Mouse (Mus musculus) spleen, adult 2 months (tissue): ENCODE data around the gene Mpp4. TPM values are rescaled to one million over a fixed set of nuclear protein-coding genes. Genes with fewer than 3 reads are reported as not detected.

Experiments
- DNase-seq, 2 experiments: peaks; one replicate each; pipeline versions ENCODE4 v3.0.0 to v3.0.0-alpha.2; 2012 to 2021; ENCODE audit warnings: low spot score in 2 of 2, low read depth in 1 of 2
- H3K27ac ChIP-seq: fragments of 200-500 bp; 2 replicates; pipeline ENCODE4 v1.5.1; 2012; ENCODE audit warnings: low read length, inconsistent platforms; ENCODE audit not compliant: insufficient read depth
- H3K27me3 ChIP-seq: fragments of 200-500 bp; 2 replicates; pipeline ENCODE4 v1.6.1; 2012; ENCODE audit warnings: mild to moderate bottlenecking, moderate library complexity, low read length, inconsistent platforms; ENCODE audit not compliant: control insufficient read depth, insufficient read depth
- H3K36me3 ChIP-seq: fragments of 200-500 bp; 2 replicates; pipeline ENCODE4 v1.6.1; 2012; ENCODE audit warnings: mild to moderate bottlenecking, low read length, inconsistent platforms; ENCODE audit not compliant: control insufficient read depth, insufficient read depth
- H3K4me1 ChIP-seq: fragments of 200-500 bp; 2 replicates; pipeline ENCODE4 v1.6.1; 2011; ENCODE audit warnings: inconsistent platforms; ENCODE audit not compliant: control insufficient read depth, insufficient read depth, insufficient read length
- H3K4me3 ChIP-seq: fragments of 200-500 bp; 2 replicates; pipeline ENCODE4 v1.5.1; 2011; ENCODE audit warnings: mild to moderate bottlenecking, inconsistent platforms; ENCODE audit not compliant: insufficient read depth, insufficient read length; ENCODE audit errors: extremely low read depth
- CTCF ChIP-seq: fragments of 200-500 bp; IDR thresholded peaks from 2 replicates; pipeline ENCODE4 v1.5.1; 2011; ENCODE audit warnings: mild to moderate bottlenecking, inconsistent platforms; ENCODE audit not compliant: insufficient read depth, insufficient read length, insufficient replicate concordance; ENCODE audit errors: extremely low read depth
- POLR2A ChIP-seq: fragments of 200-500 bp; IDR thresholded peaks from 2 replicates; pipeline ENCODE4 v1.6.1; 2011; ENCODE audit warnings: low read depth, low read length, inconsistent platforms
- WGBS: fragments of 180-500 bp; shearing (Covaris S2); methylation state at CpG from one replicate; pipeline ENCODE4 v1.1.7; 2018; 5-methylcytosine and 5-hydroxymethylcytosine counted together
- polyA plus RNA-seq: library from polyadenylated mRNA; depleted of rRNA; stranded (reverse); fragments of >200 nt; gene quantifications from 2 replicates; pipeline ENCODE4 v1.2.3, GENCODE M21; 2012; rRNA removed

Gene Mpp4
- polyA plus RNA-seq: 0.56 and 0.58 TPM in 2 replicates

DNA sequence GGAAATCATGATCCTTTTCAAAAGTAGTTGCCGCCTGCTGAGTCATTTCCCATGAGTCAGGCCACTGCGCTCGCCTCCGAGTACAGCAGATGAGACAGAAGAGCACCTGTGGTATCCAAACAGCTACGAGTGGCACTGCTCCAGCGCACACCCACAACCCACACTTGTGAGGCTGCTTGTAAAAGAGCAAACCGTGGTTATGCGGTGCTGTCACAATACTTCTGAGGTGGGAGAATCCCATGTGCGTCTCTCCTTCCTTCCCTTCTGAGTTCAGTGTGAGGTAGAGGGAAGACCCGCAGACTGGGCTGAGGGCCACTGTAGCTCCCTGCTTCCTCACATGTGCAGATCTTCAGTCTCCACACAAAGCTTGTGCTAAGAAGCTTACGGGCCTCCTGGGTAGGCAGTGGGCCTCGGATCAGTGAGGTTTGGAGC, at the start of gene Mpp4:
Mpp4 (minus strand) TSS at position 360 of the 432 bp plus-strand sequence.
- Histone ChIP-seq H3K36me3 (peaks cover 7% of the 10 kb centered on the region; the same call in 1 of the 2 replicates), H3K4me1 (no peaks in the 10 kb centered on the region), H3K27me3 (no peaks in the 10 kb centered on the region), H3K27ac (no peak within 1 kb of the TSS), H3K4me3 (no peak within 1 kb of the TSS)
- no peak for DNase-seq
- TF ChIP-seq POLR2A (no peak), CTCF (no peak)
- WGBS: 23% methylated on average over 12 of the region's 12 CpGs

DNA sequence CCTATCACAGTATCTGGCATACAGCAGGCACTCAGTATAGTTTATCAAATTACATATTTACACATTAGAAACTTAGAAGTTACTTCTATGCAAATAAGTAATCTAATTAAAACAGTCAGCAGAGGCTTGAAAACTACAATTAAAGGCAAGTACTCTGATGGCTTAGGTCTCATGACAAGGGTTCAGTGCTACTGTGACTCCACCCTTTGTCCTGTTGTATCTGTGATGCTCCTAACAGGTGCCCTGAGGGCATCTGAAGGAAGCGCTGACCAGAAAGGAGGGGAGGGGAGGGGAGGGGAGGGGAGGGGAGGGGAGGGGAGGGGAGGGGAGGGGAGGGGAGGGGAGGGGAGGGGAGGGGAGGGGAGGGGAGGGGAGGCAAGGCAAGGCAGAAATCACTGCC, 49.8 kb upstream of the Mpp4 start:
- Histone ChIP-seq H3K36me3 (peaks cover 2% of the 10 kb centered on the region), H3K27me3 (no peaks in the 10 kb centered on the region), H3K4me1 (no peaks in the 10 kb centered on the region), H3K4me3 (no peak overlapping the region), H3K27ac (no peak overlapping the region)
- TF ChIP-seq POLR2A (no peak), CTCF (no peak)
- DNase-seq: no peak
- no CpG with 5 or more reads among the region's 1 CpGs for WGBS

DNA sequence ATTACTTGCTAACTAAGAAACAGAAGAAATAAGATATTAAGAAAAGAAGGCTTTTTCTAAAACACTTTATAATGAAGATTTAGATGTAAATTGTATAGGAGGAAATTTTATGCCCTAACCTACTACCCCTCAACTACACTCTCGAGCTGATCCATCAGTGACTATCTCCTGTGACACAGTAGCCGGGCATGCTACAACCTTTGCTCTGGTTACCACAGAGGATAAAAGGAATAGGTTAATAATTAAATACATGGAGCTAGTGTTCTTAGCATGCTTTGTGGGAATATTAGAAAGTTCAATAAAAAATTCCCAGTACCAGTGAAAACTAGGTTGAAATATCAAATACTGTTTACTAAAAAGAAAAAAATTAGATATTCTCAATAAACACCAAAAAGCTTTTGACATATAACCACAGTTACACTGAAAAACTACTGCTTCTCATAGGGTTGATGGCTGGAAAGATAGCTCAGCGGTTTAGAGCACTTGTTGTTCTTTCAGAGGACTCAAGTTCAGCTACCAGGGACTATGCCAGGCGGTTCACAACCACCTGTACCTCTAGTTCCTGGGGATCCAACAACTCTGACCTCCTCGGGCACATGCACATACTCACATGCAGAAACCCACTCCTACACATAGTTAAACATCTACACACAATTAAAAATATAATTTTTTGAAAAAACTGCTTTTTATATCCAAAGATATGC, 49.0 kb upstream of the Mpp4 start:
- H3K27me3 ChIP-seq: no peaks in the 10 kb centered on the region
- TF ChIP-seq POLR2A: no peak
- TF ChIP-seq CTCF: no peak
- no peak overlapping the region for H3K4me3 ChIP-seq
- H3K4me1 ChIP-seq: no peaks in the 10 kb centered on the region
- 89% methylated on average over 5 of the region's 5 CpGs for WGBS
- no peak for DNase-seq
- no peak overlapping the region for H3K27ac ChIP-seq
- peaks cover 2% of the 10 kb centered on the region for H3K36me3 ChIP-seq

DNA sequence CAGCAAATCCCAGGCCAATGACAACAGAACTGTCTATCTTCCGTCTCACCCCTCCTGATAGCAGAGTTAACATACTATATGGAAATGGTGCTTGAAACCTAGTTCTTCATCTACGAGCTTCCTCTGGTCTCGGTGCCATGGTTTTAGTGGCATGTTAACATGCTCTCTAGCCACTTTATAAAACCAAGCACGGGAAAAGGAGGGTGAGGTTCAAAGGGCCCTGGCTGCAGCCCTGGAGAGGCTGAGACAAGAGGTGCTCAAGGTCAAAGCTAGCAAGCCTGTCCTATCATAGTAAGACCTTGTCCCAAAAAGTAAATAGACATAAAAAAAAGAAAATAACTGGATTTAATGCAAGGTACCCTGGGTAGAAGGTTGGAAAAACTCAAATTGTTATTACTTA, 48.5 kb upstream of the Mpp4 start:
- DNase-seq: no peak
- Histone ChIP-seq H3K4me1 (no peaks in the 10 kb centered on the region), H3K36me3 (peaks cover 2% of the 10 kb centered on the region), H3K27ac (no peak overlapping the region), H3K4me3 (no peak overlapping the region), H3K27me3 (no peaks in the 10 kb centered on the region)
- WGBS: 87% methylated on average over 4 of the region's 4 CpGs
- TF ChIP-seq POLR2A: no peak
- no peak for TF ChIP-seq CTCF

- 90% methylated on average over 1 of the region's 1 CpGs for WGBS
- no peak for DNase-seq
- H3K4me3 ChIP-seq: no peak overlapping the region
- peaks cover 2% of the 10 kb centered on the region; the same call in 1 of the 2 replicates for H3K36me3 ChIP-seq
- TF ChIP-seq POLR2A (no peak), CTCF (no peak)
- H3K27me3 ChIP-seq: no peaks in the 10 kb centered on the region
- H3K4me1 ChIP-seq: no peaks in the 10 kb centered on the region
- no peak overlapping the region for H3K27ac ChIP-seq
These were observed 45.1 kb upstream of the Mpp4 start for GRCm38 (mm10) chr1:59208331-59208730.

GRCm38 (mm10) chr1:59204489-59204888, 41.3 kb upstream of the Mpp4 start:
- WGBS: 88% methylated on average over 1 of the region's 1 CpGs
- H3K36me3 ChIP-seq: peaks cover 2% of the 10 kb centered on the region
- DNase-seq: no peak
- H3K27ac ChIP-seq: no peak overlapping the region
- no peak overlapping the region for H3K4me3 ChIP-seq
- TF ChIP-seq CTCF (no peak), POLR2A (no peak)
- no peaks in the 10 kb centered on the region for H3K27me3 ChIP-seq
- H3K4me1 ChIP-seq: no peaks in the 10 kb centered on the region

- no peak for DNase-seq
- Histone ChIP-seq H3K36me3 (peaks cover 5% of the 10 kb centered on the region; the same call in 1 of the 2 replicates), H3K4me3 (no peak overlapping the region), H3K27ac (no peak overlapping the region), H3K4me1 (no peaks in the 10 kb centered on the region), H3K27me3 (no peaks in the 10 kb centered on the region)
- 94% methylated on average over 10 of the region's 10 CpGs for WGBS
- no peak for TF ChIP-seq CTCF
- TF ChIP-seq POLR2A: no peak
These were observed 39.2 kb upstream of the Mpp4 start for GRCm38 (mm10) chr1:59202367-59202766.
